Mouse (Mus musculus) MEL (cell line): ENCODE data around the gene Sart3.

Experiments
- CTCF ChIP-seq, 3 experiments: IDR thresholded peaks in 2 of 3; conservative IDR thresholded peaks in 1 of 3; 2 replicates each; pipeline ENCODE4 v1.5.1; 2011 to 2012; ENCODE audit warnings: low read length in 3 of 3, low read depth in 2 of 3, mild to moderate bottlenecking in 2 of 3, improper control_type of control experiment in 1 of 3, inconsistent platforms in 1 of 3, mixed read lengths in 1 of 3, moderate library complexity in 1 of 3; ENCODE audit not compliant: control insufficient read depth in 1 of 3, insufficient read depth in 1 of 3, poor library complexity in 1 of 3, severe bottlenecking in 1 of 3
- EP300 ChIP-seq, 2 experiments: IDR thresholded peaks; 2 replicates each; pipeline ENCODE4 v1.6.1; 2011; ENCODE audit warnings: improper control_type of control experiment in 2 of 2, low read length in 2 of 2, low read depth in 1 of 2, mild to moderate bottlenecking in 1 of 2
- ETS1 ChIP-seq: IDR thresholded peaks from 2 replicates; pipeline ENCODE4 v1.6.1; 2012; ENCODE audit warnings: low read depth, mild to moderate bottlenecking, inconsistent platforms, low read length, improper control_type of control experiment, moderate library complexity
- JUND ChIP-seq: IDR thresholded peaks from 2 replicates; pipeline ENCODE4 v1.6.1; 2011; ENCODE audit warnings: low read depth, mild to moderate bottlenecking, improper control_type of control experiment, low read length
- MAFK ChIP-seq: IDR thresholded peaks from 2 replicates; pipeline ENCODE4 v1.6.1; 2011; ENCODE audit warnings: low read depth, mild to moderate bottlenecking, low read length, improper control_type of control experiment, borderline replicate concordance
- MAX ChIP-seq: IDR thresholded peaks from 2 replicates; pipeline ENCODE4 v1.6.1; 2011; ENCODE audit warnings: low read length, improper control_type of control experiment
- MYB ChIP-seq: IDR thresholded peaks from 2 replicates; pipeline ENCODE4 v1.6.1; 2011; ENCODE audit warnings: mild to moderate bottlenecking, low read depth, low read length, improper control_type of control experiment
- NELFE ChIP-seq: IDR thresholded peaks from 2 replicates; pipeline ENCODE4 v1.6.1; 2011; ENCODE audit warnings: low read depth, low read length, improper control_type of control experiment
- POLR2AphosphoS2 ChIP-seq: IDR thresholded peaks from 2 replicates; pipeline ENCODE4 v1.6.1; 2011; ENCODE audit warnings: low read length, improper control_type of control experiment
- RCOR1 ChIP-seq: IDR thresholded peaks from 2 replicates; pipeline ENCODE4 v1.6.1; 2012; ENCODE audit warnings: low read depth, mild to moderate bottlenecking, inconsistent platforms, low read length, improper control_type of control experiment
- SIN3A ChIP-seq: IDR thresholded peaks from 2 replicates; pipeline ENCODE4 v1.6.1; 2012; ENCODE audit warnings: low read length, improper control_type of control experiment, inconsistent platforms
- TBP ChIP-seq: IDR thresholded peaks from 2 replicates; pipeline ENCODE4 v1.8.0; 2011; ENCODE audit warnings: low read depth, low read length, improper control_type of control experiment
- UBTF ChIP-seq: IDR thresholded peaks from 2 replicates; pipeline ENCODE4 v1.6.1; 2012; ENCODE audit warnings: low read depth, mild to moderate bottlenecking, inconsistent platforms, low read length, improper control_type of control experiment, moderate library complexity, borderline replicate concordance; ENCODE audit not compliant: insufficient read depth

GRCm38 (mm10) chr5:113813608-113814007 is 41.3 kb upstream of the Sart3 start:
- TF ChIP-seq MAX (no peak), ETS1 (no peak), CTCF (IDR thresholded peaks at IDR 0.05 in 2 of 3, conservative IDR thresholded peaks at IDR 0.05 in 1 of 3; ENCODE audit: control insufficient read depth in 1 of 3, insufficient read depth in 1 of 3, low read depth in 2 of 3, low read length in 3 of 3, poor library complexity in 1 of 3, severe bottlenecking in 1 of 3) (peak; percentile 34 to 46 (median 44); a peak in 5 of 6 replicates), MAFK (no peak), NELFE (no peak), MYB (no peak), TBP (no peak), EP300 (IDR thresholded peaks at IDR 0.05; ENCODE audit: low read depth in 1 of 2, low read length in 2 of 2) (no peak), POLR2AphosphoS2 (no peak), RCOR1 (no peak), JUND (no peak), SIN3A (no peak), UBTF (no peak)
